8 mouse cellular contexts compared by ENCODE assay signal in the genomic region with DNA sequence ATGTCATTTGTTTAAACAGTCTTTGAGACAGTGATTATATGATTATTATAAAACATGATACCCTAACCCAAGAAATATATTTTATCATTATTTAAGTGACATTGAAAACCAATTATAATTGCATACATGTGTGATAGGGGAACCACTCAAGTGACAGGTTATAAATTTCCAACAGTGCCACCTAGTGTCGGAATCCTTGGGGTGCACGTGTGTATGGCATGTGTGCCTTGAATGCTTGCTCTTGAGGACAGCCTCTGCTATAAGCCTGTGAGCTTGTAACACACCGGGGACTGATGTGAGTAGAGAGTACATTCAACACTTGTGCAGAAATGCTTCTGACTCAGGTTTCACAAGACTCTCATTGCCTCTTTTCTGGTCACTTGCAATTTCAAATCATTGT.
DNase-seq lines count a peak whose midpoint lies in the region; ATAC-seq and TF ChIP-seq lines count a peak whose summit lies in the region.

No protein-coding gene starts in this region.

- DNase-seq in kidney, adult 11 months: peak; percentile 33
- DNase-seq in c-Kit-positive CD71-negative TER-119-negative erythroid progenitor cells, embryonic 14.5 days (ENCODE audit: low read depth): peak; percentile 53
- peak; percentile 64 for DNase-seq in kidney, adult 2 months
- DNase-seq in left cerebral cortex, postnatal 36 days (ENCODE audit: low spot score in 2 of 2): peak; percentile 42 to 45
- peak; percentile 29 for DNase-seq in telencephalon, adult 2 months (ENCODE audit: low read depth, low spot score)

- no peaks in the 10 kb centered on the region for H3K36me3 ChIP-seq in kidney, embryonic 16.5 days (ENCODE audit: insufficient read depth, low read length)
- H3K36me3 ChIP-seq in forebrain, embryonic 16.5 days (ENCODE audit: control insufficient read depth, insufficient read depth): no peaks in the 10 kb centered on the region
- H3K36me3 ChIP-seq in kidney, adult 2 months (ENCODE audit: control insufficient read depth, insufficient read depth, low read length): no peaks in the 10 kb centered on the region
- H3K36me3 ChIP-seq in midbrain, embryonic 12.5 days: no peaks in the 10 kb centered on the region

- H3K9ac ChIP-seq in kidney, embryonic 16.5 days (replicated peaks; ENCODE audit: low read length): no peak overlapping the region
- no peak overlapping the region for H3K9ac ChIP-seq in forebrain, embryonic 16.5 days (replicated peaks; ENCODE audit: low read depth, low read length)
- no peak overlapping the region for H3K9ac ChIP-seq in midbrain, embryonic 12.5 days (replicated peaks)

- no peaks in the 10 kb centered on the region for H3K27me3 ChIP-seq in kidney, embryonic 16.5 days (ENCODE audit: insufficient read depth, low read length)
- no peaks in the 10 kb centered on the region for H3K27me3 ChIP-seq in forebrain, embryonic 16.5 days (replicated peaks; ENCODE audit: control insufficient read depth, insufficient read depth, low read length)
- H3K27me3 ChIP-seq in kidney, adult 2 months (replicated peaks; ENCODE audit: control insufficient read depth, insufficient read depth, low read length): no peaks in the 10 kb centered on the region
- H3K27me3 ChIP-seq in midbrain, embryonic 12.5 days: no peaks in the 10 kb centered on the region

- no peak; the same call in 1 of the 2 replicates for ATAC-seq in kidney, embryonic 16.5 days (ENCODE audit: low FRiP score, low TSS enrichment)
- ATAC-seq in forebrain, embryonic 16.5 days: peak; percentile 89
- ATAC-seq in midbrain, embryonic 12.5 days (ENCODE audit: low FRiP score, low read depth): peak; percentile 90

- H3K9me3 ChIP-seq in kidney, embryonic 16.5 days (ENCODE audit: low read length): no peaks in the 10 kb centered on the region
- H3K9me3 ChIP-seq in forebrain, embryonic 16.5 days (ENCODE audit: control insufficient read depth, low read length): no peaks in the 10 kb centered on the region
- no peaks in the 10 kb centered on the region for H3K9me3 ChIP-seq in midbrain, embryonic 12.5 days

- H3K4me2 ChIP-seq in kidney, embryonic 16.5 days (replicated peaks; ENCODE audit: low read depth, low read length): no peak overlapping the region
- H3K4me2 ChIP-seq in forebrain, embryonic 16.5 days (ENCODE audit: low read length): no peak overlapping the region
- no peak overlapping the region for H3K4me2 ChIP-seq in midbrain, embryonic 12.5 days (replicated peaks)

- no peak for TF ChIP-seq POLR2A in kidney, adult 2 months (IDR thresholded peaks at IDR 0.05; ENCODE audit: low read depth, low read length)

- intact Hi-C loops in left cerebral cortex, postnatal 36 days (cut with DNase I): no loop called here

- H3K4me3 ChIP-seq in kidney, embryonic 16.5 days (ENCODE audit: low read length): no peak overlapping the region
- no peak overlapping the region for H3K4me3 ChIP-seq in forebrain, embryonic 16.5 days (replicated peaks; ENCODE audit: low read length)
- H3K4me3 ChIP-seq in kidney, adult 2 months (ENCODE audit: insufficient read depth, low read depth, low read length): no peak overlapping the region
- H3K4me3 ChIP-seq in midbrain, embryonic 12.5 days: no peak overlapping the region

- H3K27ac ChIP-seq in kidney, embryonic 16.5 days (ENCODE audit: low read length): no peak overlapping the region
- H3K27ac ChIP-seq in forebrain, embryonic 16.5 days (ENCODE audit: low read length): no peak overlapping the region
- no peak overlapping the region for H3K27ac ChIP-seq in kidney, adult 2 months (ENCODE audit: insufficient read depth, low read depth, low read length)
- H3K27ac ChIP-seq in midbrain, embryonic 12.5 days (replicated peaks): no peak overlapping the region

- no peaks in the 10 kb centered on the region for H3K4me1 ChIP-seq in kidney, embryonic 16.5 days (ENCODE audit: insufficient read depth, low read length)
- no peaks in the 10 kb centered on the region for H3K4me1 ChIP-seq in forebrain, embryonic 16.5 days (replicated peaks; ENCODE audit: control insufficient read depth, insufficient read depth, low read length)
- no peaks in the 10 kb centered on the region for H3K4me1 ChIP-seq in kidney, adult 2 months (ENCODE audit: control insufficient read depth, insufficient read depth, low read length)
- H3K4me1 ChIP-seq in midbrain, embryonic 12.5 days: peaks cover 3% of the 10 kb centered on the region; the same call in 1 of the 2 replicates

- TF ChIP-seq CTCF in kidney, adult 2 months (conservative IDR thresholded peaks at IDR 0.05; ENCODE audit: insufficient read depth, insufficient read length, low read depth, low read length): peak; percentile 74

- WGBS in kidney, embryonic 16.5 days: 25% methylated on average over 3 of the region's 3 CpGs
- 24% methylated on average over 3 of the region's 3 CpGs for WGBS in forebrain, embryonic 16.5 days
- 22% methylated on average over 3 of the region's 3 CpGs for WGBS in kidney, adult 2 months
- 18% methylated on average over 3 of the region's 3 CpGs for WGBS in midbrain, embryonic 12.5 days
